ENCODE assay signal across 8 mouse cellular contexts in the genomic region with DNA sequence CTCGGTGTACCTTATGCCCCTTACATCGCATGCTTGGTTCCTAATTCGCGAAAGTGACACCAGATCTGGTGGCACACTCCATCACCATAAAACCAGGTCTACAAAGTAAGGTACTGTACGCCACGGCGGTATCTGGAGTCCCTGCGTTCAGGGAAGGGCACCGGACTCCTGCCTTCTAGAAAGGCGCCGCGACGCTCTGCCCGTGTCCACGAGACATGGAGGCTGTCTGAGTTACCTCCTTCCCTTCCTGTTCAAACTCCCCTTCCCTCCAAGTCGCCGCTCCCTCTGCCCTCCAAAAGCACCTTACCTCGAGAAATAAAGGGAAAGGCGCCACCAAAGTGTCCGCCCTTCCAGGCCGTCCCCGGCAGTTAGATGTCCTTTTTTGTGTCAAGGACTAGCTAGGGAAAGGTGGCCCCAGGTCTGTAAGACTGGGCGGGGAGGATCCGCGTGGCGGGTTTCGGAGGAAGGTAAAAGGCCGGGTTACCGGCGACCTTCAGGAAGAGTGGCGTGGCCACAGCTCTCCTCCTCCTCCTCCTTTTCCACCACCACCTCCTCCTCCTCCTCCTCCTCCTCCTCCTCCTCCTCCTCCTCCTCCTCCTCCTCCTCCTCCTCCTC. TPM values are rescaled to one million over a fixed set of nuclear protein-coding genes. Genes with fewer than 3 reads are reported as not detected.
DNase-seq lines count a peak whose midpoint lies in the region; ATAC-seq and TF ChIP-seq lines count a peak whose summit lies in the region.

No protein-coding gene starts in this region.

- peak overlapping the region; percentile 80 for H3K27ac ChIP-seq in left cerebral cortex, adult 2 months
- H3K27ac ChIP-seq in brown adipose tissue, adult 24 weeks (replicated peaks; ENCODE audit: low read depth, low read length), result no peak overlapping the region
- peak overlapping the region; percentile 97 for H3K27ac ChIP-seq in intestine, embryonic 14.5 days (ENCODE audit: low read depth)
- H3K27ac ChIP-seq in lung, embryonic 15.5 days, result peak overlapping the region; percentile 96

- WGBS in intestine, embryonic 14.5 days, result under 1% methylated on average over 31 of the region's 31 CpGs
- under 1% methylated on average over 31 of the region's 31 CpGs for WGBS in lung, embryonic 15.5 days

- DNase-seq in left cerebral cortex, adult 2 months (ENCODE audit: extremely low spot score in 1 of 2, low spot score in 2 of 2), result no peak
- no peak for DNase-seq in left cerebral cortex, adult 9 months (ENCODE audit: low spot score in 2 of 2)
- DNase-seq in intestine, embryonic 14.5 days (ENCODE audit: low spot score), result peak; percentile 71
- peak; percentile 49 for DNase-seq in retina, postnatal 1 day
- DNase-seq in gastrocnemius, postnatal 14 days, result no peak

- no peak for TF ChIP-seq CTCF in left cerebral cortex, adult 2 months (IDR thresholded peaks at IDR 0.05)

- H3K27me3 ChIP-seq in intestine, embryonic 14.5 days (replicated peaks; ENCODE audit: control insufficient read depth, insufficient read depth, low read length), result no peaks in the 10 kb centered on the region
- peaks cover 13% of the 10 kb centered on the region; the same call in 1 of the 2 replicates for H3K27me3 ChIP-seq in lung, embryonic 15.5 days

- H3K4me2 ChIP-seq in intestine, embryonic 14.5 days (ENCODE audit: low read length), result peak overlapping the region; percentile 90
- peak overlapping the region; percentile 93 for H3K4me2 ChIP-seq in lung, embryonic 15.5 days

- peak; percentile 26 for ATAC-seq in erythroid progenitor cell, adult 5-6 weeks (replicated peaks; ENCODE audit: low FRiP score, poor library complexity, severe bottlenecking)
- ATAC-seq in intestine, embryonic 14.5 days (replicated peaks; ENCODE audit: low FRiP score, low TSS enrichment, low read depth), result peak; percentile 8; the same call in 1 of the 2 replicates
- peak; percentile 35 for ATAC-seq in lung, embryonic 15.5 days (ENCODE audit: borderline replicate concordance, extremely low read depth, low FRiP score, low TSS enrichment)

- H3K9ac ChIP-seq in intestine, embryonic 14.5 days (ENCODE audit: low read length), result peak overlapping the region; percentile 88
- H3K9ac ChIP-seq in lung, embryonic 15.5 days, result peak overlapping the region; percentile 81

- intact Hi-C loops in left cerebral cortex, adult 2 months (cut with DNase I), result loop anchor here (2.0 kb wide), 1 partner anchor 49 kb away; no protein-coding TSS in a partner anchor
- intact Hi-C loops in gastrocnemius, postnatal 14 days (cut with DNase I; ENCODE audit: low total_unique reads), result no loop called here

- H3K4me1 ChIP-seq in brown adipose tissue, adult 24 weeks (ENCODE audit: control insufficient read depth, insufficient read depth, insufficient read length, low read length), result no peaks in the 10 kb centered on the region; the same call in 1 of the 2 replicates
- H3K4me1 ChIP-seq in intestine, embryonic 14.5 days (replicated peaks; ENCODE audit: control insufficient read depth, insufficient read depth, low read length), result peaks cover 3% of the 10 kb centered on the region; the same call in 1 of the 2 replicates
- peaks cover 25% of the 10 kb centered on the region; the same call in 1 of the 2 replicates for H3K4me1 ChIP-seq in lung, embryonic 15.5 days

- H3K9me3 ChIP-seq in intestine, embryonic 14.5 days (ENCODE audit: control insufficient read depth, low read length), result no peaks in the 10 kb centered on the region
- H3K9me3 ChIP-seq in lung, embryonic 15.5 days, result no peaks in the 10 kb centered on the region

- peaks cover 2% of the 10 kb centered on the region; the same call in 1 of the 2 replicates for H3K36me3 ChIP-seq in intestine, embryonic 14.5 days (ENCODE audit: control insufficient read depth, insufficient read depth, low read length)
- no peaks in the 10 kb centered on the region for H3K36me3 ChIP-seq in lung, embryonic 15.5 days

- H3K4me3 ChIP-seq in left cerebral cortex, adult 2 months, result peak overlapping the region; percentile 84
- peak overlapping the region; percentile 63 for H3K4me3 ChIP-seq in brown adipose tissue, adult 24 weeks (ENCODE audit: insufficient read depth, low read depth, low read length)
- H3K4me3 ChIP-seq in intestine, embryonic 14.5 days (ENCODE audit: low read depth, low read length), result peak overlapping the region; percentile 77
- H3K4me3 ChIP-seq in lung, embryonic 15.5 days, result peak overlapping the region; percentile 79

RNA-seq across cellular contexts. Expression of gene Slc38a1, which starts 0.8 kb away (rescaled TPM):
- 100 to 1,000 TPM; 111 to 116 TPM for total RNA-seq in left cerebral cortex, adult 2 months (2021)
- polyA plus RNA-seq in brown adipose tissue, adult 24 weeks (2012; ENCODE audit: insufficient read depth, insufficient read length, missing spikeins), result 0.28 TPM in 1 of 2 replicates, not detected in the other
- total RNA-seq in erythroid progenitor cell, adult 5-6 weeks (2015; ENCODE audit: low replicate concordance), result 10.8 and 13.0 TPM in 2 replicates
- 7.4 and 11.2 TPM in 2 replicates for total RNA-seq in erythroid progenitor cell, adult 5-6 weeks (2017; ENCODE audit: low replicate concordance)
- polyA plus RNA-seq in intestine, embryonic 14.5 days (2014; fragmentation: Nextera tagmentation; extraction: Ambion mirVana), result 124 and 126 TPM in 2 replicates
- polyA plus RNA-seq in lung, embryonic 15.5 days (2015; fragmentation: Nextera tagmentation; extraction: Ambion mirVana), result 56.4 and 62.0 TPM in 2 replicates
- total RNA-seq in gastrocnemius, postnatal 14 days (2021), result 1 to 10 TPM; 3.1 to 4.1 TPM

RNA-seq across cellular contexts. Expression of gene Slc38a2, which starts 57.6 kb away (rescaled TPM):
- 100 to 1,000 TPM in 1 of 2 experiments, 10 to 100 TPM in 1; 96.9 to 108 TPM for total RNA-seq in left cerebral cortex, adult 2 months (2021)
- 25.0 and 41.1 TPM in 2 replicates for polyA plus RNA-seq in brown adipose tissue, adult 24 weeks (2012; ENCODE audit: insufficient read depth, insufficient read length, missing spikeins)
- total RNA-seq in erythroid progenitor cell, adult 5-6 weeks (2015; ENCODE audit: low replicate concordance), result 58.0 and 85.9 TPM in 2 replicates
- total RNA-seq in erythroid progenitor cell, adult 5-6 weeks (2017; ENCODE audit: low replicate concordance), result 38.4 and 47.4 TPM in 2 replicates
- polyA plus RNA-seq in intestine, embryonic 14.5 days (2014; fragmentation: Nextera tagmentation; extraction: Ambion mirVana), result 129 and 141 TPM in 2 replicates
- polyA plus RNA-seq in lung, embryonic 15.5 days (2015; fragmentation: Nextera tagmentation; extraction: Ambion mirVana), result 131 and 138 TPM in 2 replicates
- 100 to 1,000 TPM in 1 of 2 experiments, 10 to 100 TPM in 1; 73.6 to 103 TPM for total RNA-seq in gastrocnemius, postnatal 14 days (2021)

Comparison
In these comparisons a context has a peak if more than half of its experiments do, and no peak if none do; other contexts are left out.
1. DNase-seq: peak in intestine, embryonic 14.5 days (single experiment) and retina, postnatal 1 day (single experiment); none in left cerebral cortex, adult 2 months (0 of 2), left cerebral cortex, adult 9 months (0 of 2) and gastrocnemius, postnatal 14 days (single experiment).
2. RNA of gene Slc38a1, which starts 0.8 kb away (total RNA-seq): 111 to 116 TPM in left cerebral cortex, adult 2 months; 7.4 to 13.0 TPM in erythroid progenitor cell, adult 5-6 weeks and 3.1 to 4.1 TPM in gastrocnemius, postnatal 14 days; every median in the first group is over 4 times any median in the second.
3. Peak in every context shown above with its lines, with median percentiles within 50 percentile points of each other: H3K4me3 ChIP-seq and ATAC-seq.